Mouse (Mus musculus) CD4-positive, CD25-positive, alpha-beta regulatory T cell, adult 9 weeks (primary cell): ENCODE measurements around the gene Foxb2. TPM values are rescaled to one million over a fixed set of nuclear protein-coding genes. Genes with fewer than 3 reads are reported as not detected.

Source experiments
- polyA plus RNA-seq: library from polyadenylated mRNA; unstranded; fragments of 100-300 nt; shearing (Covaris generic); gene quantifications from one replicate; pipeline ENCODE4 v1.2.1, GENCODE M21; 2017

Gene Foxb2
- polyA plus RNA-seq, result not detected

GRCm38 (mm10) chr19:16873221-16873861 lies at the start of gene Foxb2:
Foxb2 (minus strand) TSS chr19:16873805.

Other genes with a start within 250 kb of the Foxb2 start
- gene Vps13a, start 92.9 kb downstream of the Foxb2 start, polyA plus RNA-seq, result 51.2 TPM
- gene Prune2, start 82.3 kb upstream of the Foxb2 start, polyA plus RNA-seq, result 0.09 TPM